Mouse (Mus musculus) forebrain, embryonic 15.5 days (tissue): ENCODE measurements around the gene Vps37d. TPM values are rescaled to one million over a fixed set of nuclear protein-coding genes. Genes with fewer than 3 reads are reported as not detected.
A peak's percentile ranks its signal among the peaks of the same experiment; 100 is the strongest.

Source experiments
- ATAC-seq: fragments of 200-750 bp; cut with Nextera tagmentation; replicated peaks from 2 replicates; pipeline ENCODE4 v1.8.0; 2017; ENCODE audit warnings: mild to moderate bottlenecking, moderate TSS enrichment, moderate library complexity
- H3K27ac ChIP-seq: fragments of 300-500 bp; sonication (generic); replicated peaks from 2 replicates; pipeline ENCODE4 v1.5.1; 2015; ENCODE audit warnings: mild to moderate bottlenecking, inconsistent platforms
- H3K27me3 ChIP-seq: fragments of 300-500 bp; sonication (generic); 2 replicates; pipeline ENCODE4 v1.6.1; 2015; ENCODE audit warnings: inconsistent platforms
- H3K36me3 ChIP-seq: fragments of 300-500 bp; sonication (generic); 2 replicates; pipeline ENCODE4 v1.6.1; 2015; ENCODE audit warnings: mild to moderate bottlenecking, inconsistent platforms
- H3K4me1 ChIP-seq: fragments of 300-500 bp; sonication (generic); 2 replicates; pipeline ENCODE4 v1.6.1; 2015; ENCODE audit warnings: inconsistent platforms
- H3K4me2 ChIP-seq: fragments of 300-500 bp; sonication (generic); replicated peaks from 2 replicates; pipeline ENCODE4 v1.6.1; 2015; ENCODE audit warnings: mild to moderate bottlenecking, inconsistent platforms
- H3K4me3 ChIP-seq: fragments of 300-500 bp; sonication (generic); 2 replicates; pipeline ENCODE4 v1.5.1; 2015; ENCODE audit warnings: mild to moderate bottlenecking, inconsistent platforms
- H3K9ac ChIP-seq: fragments of 300-500 bp; sonication (generic); replicated peaks from 2 replicates; pipeline ENCODE4 v1.6.1; 2015; ENCODE audit warnings: mild to moderate bottlenecking, inconsistent platforms
- H3K9me3 ChIP-seq: fragments of 300-500 bp; sonication (generic); 2 replicates; pipeline ENCODE4 v1.6.1; 2016; ENCODE audit warnings: inconsistent platforms
- WGBS: fragments of 180-500 bp; shearing (Covaris S2); methylation state at CpG from one replicate; pipeline ENCODE4 v1.1.7; 2015; ENCODE audit warnings: mixed read lengths; 5-methylcytosine and 5-hydroxymethylcytosine counted together
- polyA plus RNA-seq: library from polyadenylated mRNA; unstranded; fragments of >200 nt; fragmentation: Nextera tagmentation; extraction: Ambion mirVana; gene quantifications from 2 replicates; pipeline ENCODE4 v1.2.1, GENCODE M21; 2015

The Vps37d gene
- polyA plus RNA-seq, 1 experiment from 2014 or later: 36.3 TPM

DNA sequence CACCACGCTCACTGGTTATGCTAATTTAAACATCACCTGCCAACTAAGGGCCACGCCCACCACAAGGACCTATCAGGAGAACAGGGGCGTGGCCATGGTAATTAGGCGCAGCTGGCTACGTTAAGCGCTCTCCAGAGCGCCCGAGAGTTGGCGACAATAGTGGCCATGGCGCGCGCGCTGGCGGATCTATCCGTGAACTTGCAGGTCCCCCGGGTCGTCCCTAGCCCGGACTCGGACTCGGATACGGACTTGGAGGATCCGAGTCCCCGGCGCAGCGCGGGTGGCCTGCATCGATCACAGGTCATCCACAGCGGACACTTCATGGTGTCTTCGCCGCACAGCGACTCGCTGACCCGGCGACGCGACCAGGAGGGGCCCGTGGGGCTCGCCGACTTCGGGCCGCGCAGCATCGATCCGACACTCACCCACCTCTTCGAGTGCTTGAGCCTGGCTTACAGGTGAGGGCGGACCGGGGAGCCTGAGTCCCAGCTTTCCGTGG lies 28.7 kb upstream of the Vps37d start:
- peak; percentile 82 for ATAC-seq
- Histone ChIP-seq H3K27me3 (peaks cover 55% of the 10 kb centered on the region), H3K4me2 (peak overlapping the region; percentile 72), H3K4me3 (peak overlapping the region; percentile 44), H3K4me1 (peaks cover 17% of the 10 kb centered on the region), H3K36me3 (no peaks in the 10 kb centered on the region), H3K9me3 (no peaks in the 10 kb centered on the region), H3K9ac (peak overlapping the region; percentile 43), H3K27ac (no peak overlapping the region)
- under 1% methylated on average over 48 of the region's 48 CpGs for WGBS

DNA sequence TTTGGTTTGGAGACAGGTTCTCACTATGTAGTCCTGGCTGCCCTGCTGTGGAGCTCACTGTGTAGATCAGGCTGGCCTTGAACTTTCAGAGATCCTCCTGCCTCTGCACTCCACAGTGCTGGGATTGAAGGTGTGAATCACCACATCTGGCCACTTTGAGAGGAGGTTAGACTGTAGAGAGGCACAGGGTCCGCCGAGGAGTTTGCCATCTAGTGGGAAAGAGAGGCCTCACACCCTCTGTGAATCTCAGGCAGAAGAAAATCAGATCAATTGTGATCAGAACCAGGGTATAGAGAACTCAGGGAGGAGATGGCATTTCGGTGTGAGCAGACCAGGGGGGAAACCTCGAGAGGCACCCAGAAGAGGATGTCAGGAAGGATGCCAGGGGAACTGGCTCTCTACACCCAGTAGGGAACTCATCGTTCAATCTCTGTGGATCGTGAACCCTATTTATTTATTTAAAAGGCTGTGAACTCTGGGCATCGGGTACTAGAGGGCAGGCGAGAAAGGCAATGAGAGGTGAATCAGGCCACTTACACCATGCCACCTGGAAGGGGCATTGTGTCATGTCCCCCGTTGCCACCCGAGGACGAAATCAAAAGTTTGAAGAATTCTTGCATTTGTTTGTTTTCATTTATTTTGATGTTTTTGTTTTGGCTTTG lies 26.1 kb upstream of the Vps37d start:
- no peak for ATAC-seq
- H3K36me3 ChIP-seq: no peaks in the 10 kb centered on the region
- H3K4me3 ChIP-seq: no peak overlapping the region
- no peak overlapping the region for H3K4me2 ChIP-seq
- no peaks in the 10 kb centered on the region for H3K9me3 ChIP-seq
- H3K4me1 ChIP-seq: peaks cover 17% of the 10 kb centered on the region
- peaks cover 50% of the 10 kb centered on the region for H3K27me3 ChIP-seq
- 65% methylated on average over 11 of the region's 11 CpGs for WGBS
- no peak overlapping the region for H3K9ac ChIP-seq
- no peak overlapping the region for H3K27ac ChIP-seq

DNA sequence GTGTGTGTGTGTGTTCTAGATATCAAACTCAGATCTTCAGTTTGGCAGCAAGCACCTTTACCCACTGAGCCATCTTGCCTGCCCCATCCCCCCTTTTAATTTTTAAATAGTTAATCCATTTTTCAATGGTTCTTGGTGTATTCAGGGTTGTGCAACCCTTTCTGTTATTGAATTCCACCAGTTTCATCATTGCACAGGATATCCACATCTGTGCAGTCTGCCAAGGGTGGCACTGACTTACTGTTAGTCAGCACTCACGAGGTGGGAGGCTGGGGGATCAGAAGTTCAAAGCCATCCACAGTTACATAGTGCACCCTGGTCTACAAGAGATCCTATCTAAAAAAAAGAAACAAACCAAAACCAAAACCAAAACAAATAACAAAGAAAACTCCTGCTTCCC lies 22.9 kb upstream of the Vps37d start:
- Histone ChIP-seq H3K27ac (no peak overlapping the region), H3K27me3 (peaks cover 20% of the 10 kb centered on the region; the same call in 1 of the 2 replicates), H3K4me3 (no peak overlapping the region), H3K36me3 (no peaks in the 10 kb centered on the region), H3K4me1 (no peaks in the 10 kb centered on the region), H3K4me2 (no peak overlapping the region), H3K9me3 (no peaks in the 10 kb centered on the region), H3K9ac (no peak overlapping the region)
- WGBS: 54% methylated on average over 1 of the region's 1 CpGs
- ATAC-seq: no peak

DNA sequence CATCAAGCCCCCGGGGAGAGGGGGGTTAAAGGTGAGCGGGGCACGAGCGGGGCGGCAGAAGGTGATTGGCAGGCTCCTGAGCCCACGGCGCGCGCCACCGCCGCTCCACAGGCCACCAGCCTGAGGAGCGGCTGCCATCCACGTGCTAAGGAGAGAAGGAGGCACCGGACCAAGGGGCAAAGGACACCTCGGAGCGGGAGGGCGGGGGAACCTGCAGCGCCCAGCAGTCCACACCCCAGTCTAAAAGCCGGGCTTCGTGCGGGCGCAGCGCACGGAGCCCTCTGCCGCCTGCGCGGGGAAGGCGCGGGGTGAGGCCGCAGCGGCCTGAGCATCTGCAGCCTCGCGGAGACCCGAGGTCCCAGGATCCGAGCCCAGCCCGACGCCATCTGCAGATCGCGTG lies 11.6 kb upstream of the Vps37d start, which contains the start of gene Mlxipl:
Gene Mlxipl, plus strand, starts transcription at position 238 of the 400 bp plus-strand sequence.
- Histone ChIP-seq H3K27ac (no peak within 1 kb of the TSS), H3K27me3 (peaks cover 32% of the 10 kb centered on the region), H3K36me3 (no peaks in the 10 kb centered on the region), H3K4me3 (peak within 1 kb of the TSS; percentile 10; the same call in 1 of the 2 replicates), H3K4me2 (peak within 1 kb of the TSS; percentile 18; the same call in 1 of the 2 replicates), H3K4me1 (no peaks in the 10 kb centered on the region), H3K9ac (no peak within 1 kb of the TSS), H3K9me3 (no peaks in the 10 kb centered on the region)
- no peak for ATAC-seq
- WGBS: 1% methylated on average over 39 of the region's 39 CpGs

DNA sequence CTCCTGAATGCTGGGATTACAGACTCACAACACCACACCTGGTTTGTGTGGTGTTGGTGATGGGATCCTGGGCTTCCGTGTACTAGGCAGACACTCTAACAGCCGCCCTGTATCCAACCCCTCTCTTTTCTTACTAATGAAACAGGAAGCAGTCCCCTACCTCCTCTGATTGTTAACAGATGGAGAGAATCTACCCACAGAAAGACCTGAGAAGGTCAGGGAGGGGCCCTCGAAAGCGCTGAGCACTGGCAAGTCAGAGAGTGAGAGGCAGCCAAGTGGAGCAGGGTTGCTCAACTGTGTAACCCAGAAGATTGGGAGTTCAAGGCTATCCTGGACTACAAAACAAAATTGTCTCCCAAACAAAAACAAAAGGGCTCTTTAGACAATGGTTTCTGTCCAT lies 8.8 kb upstream of the Vps37d start:
- Histone ChIP-seq H3K27me3 (peaks cover 32% of the 10 kb centered on the region), H3K36me3 (no peaks in the 10 kb centered on the region), H3K4me2 (no peak overlapping the region), H3K9me3 (no peaks in the 10 kb centered on the region), H3K9ac (no peak overlapping the region), H3K4me1 (no peaks in the 10 kb centered on the region), H3K27ac (no peak overlapping the region), H3K4me3 (no peak overlapping the region)
- ATAC-seq: no peak
- 67% methylated on average over 4 of the region's 4 CpGs for WGBS

DNA sequence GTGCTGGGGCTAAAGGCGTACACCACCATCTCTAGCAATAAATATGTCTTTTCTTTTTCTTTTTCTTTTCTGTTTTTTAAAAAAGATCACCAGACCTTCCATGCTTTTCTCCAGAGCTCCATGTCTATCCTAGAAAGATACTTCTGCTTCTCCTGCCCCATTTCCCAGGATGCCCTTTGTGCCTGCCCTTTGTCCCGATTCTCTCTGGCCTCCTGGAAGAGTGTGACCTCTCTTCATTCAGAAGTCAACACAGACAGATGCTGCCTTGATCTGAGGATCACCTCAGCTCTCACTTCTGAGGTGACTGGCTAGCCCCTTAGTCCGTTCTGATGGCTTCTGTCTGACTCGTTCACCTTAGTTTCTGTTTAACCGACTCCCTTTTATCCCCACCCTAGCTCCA lies 2.5 kb upstream of the Vps37d start:
- H3K4me2 ChIP-seq: no peak overlapping the region
- H3K36me3 ChIP-seq: no peaks in the 10 kb centered on the region
- H3K4me1 ChIP-seq: peaks cover 16% of the 10 kb centered on the region
- no peak for ATAC-seq
- no peaks in the 10 kb centered on the region for H3K27me3 ChIP-seq
- H3K4me3 ChIP-seq: no peak overlapping the region
- H3K27ac ChIP-seq: no peak overlapping the region
- H3K9ac ChIP-seq: no peak overlapping the region
- H3K9me3 ChIP-seq: no peaks in the 10 kb centered on the region
- WGBS: 90% methylated on average over 5 of the region's 5 CpGs

DNA sequence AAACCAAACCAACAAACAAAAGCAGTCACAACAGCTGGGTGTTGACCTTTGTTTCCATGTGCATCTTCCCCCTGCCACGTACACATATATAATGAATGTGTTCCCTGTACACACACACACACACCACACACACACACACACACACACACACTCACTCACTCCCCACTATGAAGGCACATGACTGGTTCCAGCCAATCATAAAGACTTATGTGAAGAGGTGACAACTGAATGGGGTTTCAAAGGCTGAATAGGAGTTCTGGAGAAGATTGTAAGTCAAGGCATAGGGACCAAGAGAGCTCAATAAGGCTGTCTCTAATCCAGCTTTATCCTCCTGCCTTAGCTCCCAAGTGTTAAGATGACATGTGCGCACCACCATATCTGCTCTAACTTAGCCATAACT lies 1.5 kb upstream of the Vps37d start:
- no peaks in the 10 kb centered on the region; the same call in 1 of the 2 replicates for H3K36me3 ChIP-seq
- H3K4me2 ChIP-seq: no peak overlapping the region
- H3K27me3 ChIP-seq: no peaks in the 10 kb centered on the region
- peaks cover 16% of the 10 kb centered on the region for H3K4me1 ChIP-seq
- 100% methylated on average over 2 of the region's 2 CpGs for WGBS
- no peak overlapping the region for H3K27ac ChIP-seq
- no peak overlapping the region for H3K4me3 ChIP-seq
- ATAC-seq: no peak
- no peak overlapping the region for H3K9ac ChIP-seq
- H3K9me3 ChIP-seq: no peaks in the 10 kb centered on the region

DNA sequence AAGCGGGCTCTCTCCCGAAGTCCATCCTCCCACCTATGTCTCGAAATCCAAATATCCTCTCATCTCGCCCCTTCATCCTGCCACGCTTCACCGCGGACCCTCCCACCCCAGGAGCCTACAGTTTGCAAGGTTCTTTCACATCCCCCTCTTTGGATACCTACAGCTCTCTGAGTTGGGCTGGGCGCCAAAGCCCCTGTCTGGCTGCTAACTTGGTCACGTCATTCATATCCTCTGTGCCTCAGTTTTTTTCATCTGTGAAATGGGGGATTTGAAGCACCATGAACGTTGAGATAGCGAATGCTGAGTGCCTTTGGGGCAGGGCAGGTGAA lies 380 bp upstream of the Vps37d start:
- Histone ChIP-seq H3K27ac (peak overlapping the region; percentile 97), H3K36me3 (peaks cover 2% of the 10 kb centered on the region; the same call in 1 of the 2 replicates), H3K9ac (peak overlapping the region; percentile 98), H3K4me3 (peak overlapping the region; percentile 77), H3K4me2 (peak overlapping the region; percentile 72), H3K4me1 (peaks cover 25% of the 10 kb centered on the region), H3K27me3 (no peaks in the 10 kb centered on the region), H3K9me3 (no peaks in the 10 kb centered on the region)
- ATAC-seq: no peak
- WGBS: 1% methylated on average over 11 of the region's 11 CpGs

DNA sequence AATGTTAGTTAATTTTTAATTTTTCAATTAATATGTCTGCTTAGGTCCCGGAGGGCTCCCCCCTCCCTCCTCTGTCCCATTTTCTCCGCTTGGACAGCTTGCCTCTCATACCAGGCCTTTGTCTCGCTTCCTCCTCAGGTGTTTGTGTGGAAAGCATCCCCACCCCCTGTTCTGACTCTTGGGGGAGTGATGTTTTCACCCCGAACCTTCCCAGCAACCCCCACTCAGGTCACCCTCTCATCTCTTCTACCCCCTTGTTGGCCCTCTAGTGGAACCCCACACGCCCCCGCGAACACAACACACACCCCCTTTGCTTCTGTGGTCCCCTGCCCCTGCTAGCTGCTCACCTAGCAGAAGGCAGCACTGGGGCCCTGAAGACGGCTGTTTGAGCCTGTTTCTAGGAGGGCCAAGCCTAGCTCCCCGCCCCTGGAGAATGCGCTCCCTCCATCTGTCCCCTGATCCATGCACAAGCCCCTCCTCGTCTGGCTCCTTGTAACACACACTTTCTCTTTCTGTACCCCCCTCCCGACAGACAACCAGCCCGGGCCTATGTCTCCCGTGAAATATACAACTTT lies 1.0 kb downstream of the Vps37d start:
- Histone ChIP-seq H3K4me2 (peak overlapping the region; percentile 72), H3K27me3 (no peaks in the 10 kb centered on the region), H3K4me1 (peaks cover 28% of the 10 kb centered on the region), H3K36me3 (peaks cover 14% of the 10 kb centered on the region), H3K27ac (peak overlapping the region; percentile 97), H3K9me3 (no peaks in the 10 kb centered on the region), H3K9ac (peak overlapping the region; percentile 98), H3K4me3 (peak overlapping the region; percentile 77)
- WGBS: 8% methylated on average over 14 of the region's 14 CpGs
- peak; percentile 73 for ATAC-seq

DNA sequence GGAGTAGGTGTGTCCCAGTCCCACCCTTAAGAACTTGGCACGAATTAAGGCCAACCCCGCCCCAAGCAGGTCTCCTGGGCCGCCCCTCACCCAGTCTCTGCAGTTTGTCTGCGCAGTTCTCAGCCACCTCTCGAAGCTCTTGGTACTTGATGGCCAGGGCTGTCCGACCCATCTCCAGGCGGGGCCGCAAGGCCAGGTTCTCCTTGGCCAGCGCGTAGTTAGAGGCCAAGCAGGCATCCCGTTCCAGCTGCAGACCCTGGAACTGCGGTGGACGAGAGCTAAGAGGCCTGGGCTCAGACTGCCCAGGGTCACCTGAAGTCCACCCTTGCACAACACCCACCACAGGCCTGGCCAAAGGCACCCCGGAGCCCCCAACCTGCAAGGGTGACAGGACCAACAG lies 1.7 kb downstream of the Vps37d start:
- ATAC-seq: no peak
- WGBS: 90% methylated on average over 14 of the region's 14 CpGs
- Histone ChIP-seq H3K4me2 (peak overlapping the region; percentile 72), H3K27me3 (no peaks in the 10 kb centered on the region), H3K9ac (peak overlapping the region; percentile 98; the same call in 1 of the 2 replicates), H3K9me3 (no peaks in the 10 kb centered on the region), H3K27ac (peak overlapping the region; percentile 97), H3K36me3 (peaks cover 19% of the 10 kb centered on the region), H3K4me3 (peak overlapping the region; percentile 77), H3K4me1 (peaks cover 28% of the 10 kb centered on the region)

DNA sequence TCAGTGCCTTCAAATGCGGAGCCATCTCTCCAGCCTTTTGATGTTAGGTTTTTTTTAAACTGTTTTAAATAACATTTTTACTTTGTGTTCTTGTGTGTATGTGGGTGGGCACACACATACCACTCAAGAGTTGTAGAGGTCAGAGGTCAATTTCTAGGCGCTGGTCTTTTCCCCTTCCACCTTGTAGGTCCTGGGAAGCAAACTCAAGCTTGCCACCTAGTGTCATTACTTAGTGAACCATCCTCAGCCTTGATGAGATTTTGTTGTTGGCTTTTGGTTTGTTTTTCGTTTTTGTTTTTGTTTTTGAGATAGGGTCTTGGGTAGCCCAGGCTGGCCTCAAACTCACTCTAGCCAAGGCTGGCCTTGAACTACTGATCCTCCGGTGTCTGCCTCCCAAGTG lies 2.4 kb downstream of the Vps37d start:
- peaks cover 19% of the 10 kb centered on the region for H3K36me3 ChIP-seq
- H3K4me2 ChIP-seq: no peak overlapping the region
- H3K4me1 ChIP-seq: peaks cover 28% of the 10 kb centered on the region
- no peaks in the 10 kb centered on the region for H3K9me3 ChIP-seq
- no peak for ATAC-seq
- no peaks in the 10 kb centered on the region for H3K27me3 ChIP-seq
- no peak overlapping the region for H3K27ac ChIP-seq
- 0 out of 2 replicates have a peak overlapping the region, but pooled peaks have one; percentile 77 for H3K4me3 ChIP-seq
- no peak overlapping the region for H3K9ac ChIP-seq
- 75% methylated on average over 4 of the region's 4 CpGs for WGBS

DNA sequence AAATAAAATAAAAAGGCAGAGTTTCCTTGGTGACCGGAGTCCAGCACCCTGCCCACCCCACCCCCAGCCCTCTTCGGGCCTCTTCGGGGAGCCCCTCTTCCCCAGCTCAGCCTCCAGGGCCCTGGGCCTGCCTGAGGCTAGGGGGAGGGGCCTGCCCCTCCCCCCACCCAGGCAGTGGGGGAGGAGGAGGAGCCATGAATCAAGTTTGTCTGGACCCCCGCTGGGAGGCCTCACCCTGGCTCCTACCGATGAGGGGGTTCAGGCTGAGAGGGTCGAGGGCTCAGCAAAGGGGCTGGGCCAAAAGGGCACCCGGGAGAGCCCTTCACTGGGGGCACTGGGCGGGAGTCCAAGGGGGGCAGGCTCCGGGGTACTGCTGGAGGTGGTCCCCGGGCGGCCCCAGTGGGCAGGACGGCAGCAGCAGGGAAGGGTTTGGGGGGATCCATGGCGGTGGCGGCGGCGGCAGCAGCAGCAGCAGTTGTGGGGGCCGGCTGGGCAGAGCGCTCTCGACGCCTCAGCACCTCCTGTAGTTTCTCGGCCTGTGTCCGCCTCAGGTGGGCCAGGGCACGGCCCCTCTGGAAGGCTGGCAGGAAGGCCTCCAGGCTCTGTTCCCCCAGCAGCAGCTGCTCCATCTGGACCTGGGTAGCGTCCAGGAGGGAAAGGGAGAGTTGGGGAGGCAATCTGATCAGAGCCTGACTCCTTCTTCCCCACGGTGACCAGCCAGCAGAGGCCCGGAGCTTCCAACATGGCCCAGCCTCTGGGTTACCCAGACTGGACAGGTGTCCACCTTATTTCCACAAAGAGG lies 4.5 kb downstream of the Vps37d start:
- H3K4me3 ChIP-seq: no peak overlapping the region
- no peak overlapping the region for H3K27ac ChIP-seq
- no peak overlapping the region for H3K9ac ChIP-seq
- peaks cover 27% of the 10 kb centered on the region for H3K4me1 ChIP-seq
- no peaks in the 10 kb centered on the region for H3K9me3 ChIP-seq
- H3K36me3 ChIP-seq: peaks cover 19% of the 10 kb centered on the region
- WGBS: 24% methylated on average over 26 of the region's 26 CpGs
- H3K4me2 ChIP-seq: no peak overlapping the region
- no peaks in the 10 kb centered on the region for H3K27me3 ChIP-seq
- no peak for ATAC-seq
